ENCODE assay signal across 24 mouse cellular contexts in genomic region chr15:80060356-80061070, GRCm38 (mm10). TPM values are rescaled to one million over a fixed set of nuclear protein-coding genes. Genes with fewer than 3 reads are reported as not detected.
DNase-seq lines count a peak whose midpoint lies in the region; ATAC-seq and TF ChIP-seq lines count a peak whose summit lies in the region.
"Had no signal": no experiment of that assay in that cellular context is flagged by ENCODE, and none has a peak within 500 bp of the region (broad histone marks: within the 10 kb centered on the region; RNA-seq: fewer than 3 reads in every experiment).

No protein-coding gene starts in this region.

- peak in 1 of 2 experiments; percentile 31; a peak in 2 of 4 replicates for TF ChIP-seq CTCF in CH12.LX (conservative IDR thresholded peaks at IDR 0.05 in 1 of 2, IDR thresholded peaks at IDR 0.05 in 1 of 2; ENCODE audit: low read depth in 2 of 2, low read length in 2 of 2)

- no peak for TF ChIP-seq EP300 in CH12.LX (IDR thresholded peaks at IDR 0.05; ENCODE audit: low read length)

- H3K9me3 ChIP-seq in kidney, embryonic 15.5 days (replicated peaks): no peaks in the 10 kb centered on the region
- H3K9me3 ChIP-seq in CH12.LX (replicated peaks; ENCODE audit: low read length): no peaks in the 10 kb centered on the region
- H3K9me3 ChIP-seq: embryonic facial prominence, embryonic 10.5 days; embryonic facial prominence, embryonic 15.5 days; forebrain, embryonic 13.5 days; heart, embryonic 12.5 days; limb, embryonic 10.5 days; limb, embryonic 15.5 days; liver, embryonic 13.5 days; midbrain, embryonic 13.5 days had no signal

- dilution Hi-C loops in CH12.LX (cut with MboI; ENCODE audit: extremely low pct_ligation_motif_present, extremely low pct_unique_long_range_greater_than_20kb, low sequenced_read_pairs): no loop called here

- 90% methylated on average over 8 of the region's 8 CpGs for WGBS in kidney, embryonic 15.5 days

- no peak overlapping the region for H3K4me2 ChIP-seq in kidney, embryonic 15.5 days
- H3K4me2 ChIP-seq in CH12.LX (ENCODE audit: insufficient read depth, low read depth, poor library complexity, severe bottlenecking): peak overlapping the region; percentile 39; the same call in 1 of the 2 replicates
- H3K4me2 ChIP-seq: embryonic facial prominence, embryonic 15.5 days; forebrain, embryonic 13.5 days; heart, embryonic 12.5 days; hindbrain, embryonic 14.5 days; limb, embryonic 15.5 days; midbrain, embryonic 13.5 days had no signal

- in situ Hi-C loops in CH12.LX (cut with MboI; ENCODE audit: low pct_ligation_motif_present, low pct_unique_long_range_greater_than_20kb, low sequenced_read_pairs): loop anchor here (5.0 kb wide), 1 partner anchor 38 kb away; no protein-coding TSS in a partner anchor

- no peak overlapping the region for H3K4me3 ChIP-seq in kidney, embryonic 15.5 days (replicated peaks)
- H3K4me3 ChIP-seq in CH12.LX (replicated peaks in 1 of 3; ENCODE audit: low read depth in 2 of 3, low read length in 2 of 3, poor library complexity in 1 of 3): no peak overlapping the region
- H3K4me3 ChIP-seq: embryonic facial prominence, embryonic 10.5 days; embryonic facial prominence, embryonic 15.5 days; forebrain, embryonic 13.5 days; heart, embryonic 12.5 days; limb, embryonic 10.5 days; limb, embryonic 15.5 days; liver, embryonic 13.5 days; midbrain, embryonic 13.5 days had no signal

- TF ChIP-seq POLR2A in CH12.LX (IDR thresholded peaks at IDR 0.05; ENCODE audit: low read depth, low read length): no peak

- no peak; the same call in 1 of the 2 replicates for TF ChIP-seq RAD21 in CH12.LX (IDR thresholded peaks at IDR 0.05; ENCODE audit: low read depth, low read length)

- H3K4me1 ChIP-seq in kidney, embryonic 15.5 days: peaks cover 29% of the 10 kb centered on the region
- H3K4me1 ChIP-seq in CH12.LX (ENCODE audit: control insufficient read depth in 1 of 2, insufficient read depth in 2 of 2): peaks cover 37 to 68% of the 10 kb centered on the region in 2 experiments
- H3K4me1 ChIP-seq: forebrain, embryonic 13.5 days; heart, embryonic 12.5 days; liver, embryonic 13.5 days had no signal

- peak; percentile 24 for DNase-seq in kidney, adult 18-20 months
- no peak for DNase-seq in kidney, postnatal 14 days
- DNase-seq in kidney, postnatal 36 days: peak; percentile 41 to 64
- peak; percentile 34 for DNase-seq in CH12.LX (ENCODE audit: extremely low read depth)
- peak; percentile 80 for DNase-seq in R1 (ENCODE audit: low read depth, low spot score)
- no peak for DNase-seq in heart, adult 9 months (ENCODE audit: low spot score in 2 of 2)
- DNase-seq: adrenal gland, postnatal 10 days; cerebellum, adult 8-10 months; cerebellum, postnatal 25 days; gastrocnemius, postnatal 25 days; heart, adult 18-20 months; liver, embryonic 13.5 days; lung, postnatal 36 days; thymus, postnatal 4 days had no signal

- H3K36me3 ChIP-seq in kidney, embryonic 15.5 days: no peaks in the 10 kb centered on the region
- H3K36me3 ChIP-seq in CH12.LX (replicated peaks in 1 of 2; ENCODE audit: control insufficient read depth in 1 of 2, insufficient read depth in 1 of 2, low read length in 1 of 2): no peaks in the 10 kb centered on the region
- H3K36me3 ChIP-seq: embryonic facial prominence, embryonic 10.5 days; embryonic facial prominence, embryonic 15.5 days; heart, embryonic 12.5 days; limb, embryonic 10.5 days; limb, embryonic 15.5 days; liver, embryonic 13.5 days; midbrain, embryonic 13.5 days had no signal

- ATAC-seq in kidney, embryonic 15.5 days (replicated peaks; ENCODE audit: low FRiP score): no peak
- ATAC-seq: forebrain, embryonic 13.5 days; midbrain, embryonic 13.5 days had no signal

- no peaks in the 10 kb centered on the region for H3K79me2 ChIP-seq in CH12.LX (replicated peaks; ENCODE audit: control insufficient read depth, extremely low read depth, insufficient read depth, poor library complexity, severe bottlenecking)

- H3K9ac ChIP-seq in kidney, embryonic 15.5 days: no peak overlapping the region
- H3K9ac ChIP-seq in CH12.LX (ENCODE audit: insufficient read depth, low read depth): no peak overlapping the region
- H3K9ac ChIP-seq: embryonic facial prominence, embryonic 15.5 days; forebrain, embryonic 13.5 days; heart, embryonic 12.5 days; hindbrain, embryonic 14.5 days; limb, embryonic 15.5 days; liver, embryonic 13.5 days; midbrain, embryonic 13.5 days had no signal

- H3K27me3 ChIP-seq in kidney, embryonic 15.5 days: no peaks in the 10 kb centered on the region
- no peaks in the 10 kb centered on the region for H3K27me3 ChIP-seq in CH12.LX (replicated peaks)
- H3K27me3 ChIP-seq: embryonic facial prominence, embryonic 15.5 days; forebrain, embryonic 13.5 days; heart, embryonic 12.5 days; limb, embryonic 15.5 days; midbrain, embryonic 13.5 days had no signal

- H3K27ac ChIP-seq in kidney, embryonic 15.5 days: no peak overlapping the region
- H3K27ac ChIP-seq in CH12.LX (ENCODE audit: insufficient read depth, low read depth): peak overlapping the region; percentile 84
- H3K27ac ChIP-seq: embryonic facial prominence, embryonic 10.5 days; embryonic facial prominence, embryonic 15.5 days; forebrain, embryonic 13.5 days; hindbrain, embryonic 14.5 days; limb, embryonic 10.5 days; limb, embryonic 15.5 days; midbrain, embryonic 13.5 days had no signal

TF ChIP-seq in CH12.LX, 34 proteins besides CTCF, POLR2A, EP300 and RAD21:
- TF ChIP-seq KAT2A (IDR thresholded peaks at IDR 0.05; ENCODE audit: insufficient replicate concordance, low read length): no peak
- no peak for TF ChIP-seq IRF4 (IDR thresholded peaks at IDR 0.05; ENCODE audit: low read depth, low read length)
- TF ChIP-seq NRF1 (IDR thresholded peaks at IDR 0.05; ENCODE audit: low read depth, low read length): no peak
- no peak for TF ChIP-seq MAFK (IDR thresholded peaks at IDR 0.05; ENCODE audit: insufficient replicate concordance, low read length)
- TF ChIP-seq ETS1 (conservative IDR thresholded peaks at IDR 0.05; ENCODE audit: low read depth, low read length): no peak
- TF ChIP-seq GABPA (IDR thresholded peaks at IDR 0.05; ENCODE audit: insufficient replicate concordance, low read depth, low read length): no peak
- TF ChIP-seq USF1 (IDR thresholded peaks at IDR 0.05; ENCODE audit: low read depth, low read length): no peak
- no peak for TF ChIP-seq MAX (IDR thresholded peaks at IDR 0.05; ENCODE audit: low read length)
- TF ChIP-seq USF2 (conservative IDR thresholded peaks at IDR 0.05; ENCODE audit: low read depth, low read length): no peak
- no peak for TF ChIP-seq MEF2A (IDR thresholded peaks at IDR 0.05; ENCODE audit: borderline replicate concordance, low read depth, low read length)
- no peak for TF ChIP-seq E2F4 (IDR thresholded peaks at IDR 0.05; ENCODE audit: insufficient replicate concordance, low read depth, low read length)
TF ChIP-seq in CH12.LX: peak in this region for 0.

RNA-seq across cellular contexts. Expression of gene Syngr1, which starts 30.6 kb away (rescaled TPM):
- polyA plus RNA-seq in kidney, embryonic 15.5 days (2015; fragmentation: Nextera tagmentation; extraction: Ambion mirVana): 10.9 and 11.2 TPM in 2 replicates
- total RNA-seq in CH12.LX (2012; rRNA removed): 10.7 and 14.8 TPM in 2 replicates
- 6.0 and 9.7 TPM in 2 replicates for total RNA-seq in CH12.LX (2014; rRNA removed)
- polyA plus RNA-seq in CH12.LX (2012; ENCODE audit: insufficient read length, low read depth): 7.0 and 11.3 TPM in 2 replicates
- total RNA-seq: monocyte, adult 5-6 weeks had no signal

RNA-seq across cellular contexts. Expression of gene Rpl3, which starts 31.2 kb away (rescaled TPM):
- 1,112 and 1,115 TPM in 2 replicates for polyA plus RNA-seq in kidney, embryonic 15.5 days (2015; fragmentation: Nextera tagmentation; extraction: Ambion mirVana)
- total RNA-seq in CH12.LX (2012; rRNA removed): 3,351 and 3,819 TPM in 2 replicates
- total RNA-seq in CH12.LX (2014; rRNA removed): 2,106 and 2,198 TPM in 2 replicates
- polyA plus RNA-seq in CH12.LX (2012; ENCODE audit: insufficient read length, low read depth): 2,552 and 2,592 TPM in 2 replicates

RNA-seq across cellular contexts. Expression of gene Pdgfb, which starts 45.7 kb away (rescaled TPM):
- polyA plus RNA-seq in kidney, embryonic 15.5 days (2015; fragmentation: Nextera tagmentation; extraction: Ambion mirVana): 3.8 and 5.1 TPM in 2 replicates
- total RNA-seq in CH12.LX (2012; rRNA removed): not detected in 2 replicates
- total RNA-seq in CH12.LX (2014; rRNA removed): not detected in 2 replicates
- not detected in 2 replicates for polyA plus RNA-seq in CH12.LX (2012; ENCODE audit: insufficient read length, low read depth)

Comparison
In these comparisons a context has a peak if more than half of its experiments do, and no peak if none do; other contexts are left out.
1. DNase-seq: peak in kidney, adult 18-20 months (single experiment), kidney, postnatal 36 days (2 of 2), CH12.LX (single experiment) and R1 (single experiment); none in kidney, postnatal 14 days (single experiment) and heart, adult 9 months (0 of 2).